Mouse (Mus musculus) G1E-ER4 (cell line): ENCODE measurements around the gene Sdccag8. TPM values are rescaled to one million over a fixed set of nuclear protein-coding genes. Genes with fewer than 3 reads are reported as not detected.

Experiments used
- GATA1 ChIP-seq: IDR thresholded peaks from one replicate; pipeline ENCODE4 v1.8.0; 2012; ENCODE audit warnings: low read length, inconsistent platforms
- polyA plus RNA-seq: library from polyadenylated mRNA; stranded (reverse); fragments of >175 nt; gene quantifications from 2 replicates; pipeline ENCODE4 v1.2.3, GENCODE M21; 2012

The Sdccag8 gene
- polyA plus RNA-seq, 1 experiment, result 2.0 TPM

DNA sequence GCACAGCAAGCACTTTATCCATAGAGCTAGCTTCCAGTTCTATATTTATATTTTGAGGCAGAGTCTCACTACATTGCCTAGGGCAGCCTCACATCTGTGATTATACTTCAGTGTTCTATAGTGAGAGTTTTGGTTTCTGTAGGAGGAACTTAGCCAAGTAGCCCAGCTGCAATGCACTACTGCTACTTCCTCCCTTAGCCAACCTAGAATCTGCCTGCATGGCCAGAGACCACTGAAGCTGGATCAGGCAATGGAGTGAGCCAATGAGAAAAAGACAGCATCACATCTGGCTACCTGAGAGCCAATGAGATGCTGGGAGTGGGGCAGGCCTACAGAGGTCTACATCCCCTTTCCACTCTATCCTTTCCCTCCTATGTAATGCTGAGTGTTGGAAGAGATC is 251.3 kb downstream of the Sdccag8 start:
- TF ChIP-seq GATA1, result no peak

DNA sequence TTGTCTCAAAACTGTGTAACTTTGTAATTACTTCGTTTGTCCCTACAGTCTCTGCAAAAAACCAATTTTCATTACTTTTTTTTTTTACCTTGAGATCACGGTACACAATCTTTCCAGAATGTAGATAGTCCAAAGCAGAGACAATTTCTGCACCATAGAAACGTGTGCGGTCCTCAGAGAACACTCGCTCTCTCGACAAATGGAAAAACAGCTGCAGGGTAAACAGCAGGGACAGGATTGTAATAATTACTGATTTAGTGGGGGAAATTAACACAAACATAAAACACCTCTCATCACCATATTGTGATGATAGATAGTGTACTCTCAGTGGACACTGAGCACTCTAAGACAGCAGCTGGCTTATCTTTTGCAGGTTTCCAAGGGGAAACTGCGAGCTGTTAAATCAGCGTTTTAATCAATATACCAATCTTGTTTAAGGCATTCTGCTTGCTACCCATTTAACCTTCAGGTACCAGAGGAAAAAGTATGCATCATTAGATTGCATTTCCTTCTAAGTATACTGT is 252.7 kb downstream of the Sdccag8 start:
- TF ChIP-seq GATA1, result no peak

DNA sequence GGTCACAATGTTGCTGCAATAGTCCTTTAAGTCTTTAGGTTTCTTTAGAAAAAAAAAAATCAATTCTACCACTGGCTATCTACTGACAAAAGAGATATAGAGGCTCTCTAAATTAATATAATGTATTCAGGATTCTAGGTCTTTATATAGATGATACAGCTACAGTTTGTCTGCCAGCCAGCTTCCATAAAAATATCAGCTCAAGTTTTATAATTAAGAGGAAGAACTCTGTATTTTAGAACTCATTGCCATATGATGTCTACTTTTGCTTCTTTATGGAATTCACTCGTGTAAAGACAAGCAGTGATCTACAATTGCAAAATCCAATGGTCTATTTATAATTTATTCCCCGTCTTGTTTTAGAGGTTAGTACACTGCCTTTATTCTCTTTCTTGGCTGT is 254.7 kb downstream of the Sdccag8 start:
- TF ChIP-seq GATA1, result no peak

Other genes with a start within 250 kb of the Sdccag8 start
- gene Cep170, start 593 bp upstream of the Sdccag8 start, polyA plus RNA-seq, result 2.2 and 3.0 TPM in 2 replicates